Mouse (Mus musculus): ENCODE measurements around the gene Sox5. TPM values are rescaled to one million over a fixed set of nuclear protein-coding genes. Genes with fewer than 3 reads are reported as not detected.

The Sox5 gene
- polyA plus RNA-seq, 1 experiment from 2014 or later, result 198 TPM

- Histone ChIP-seq H3K27me3 (peaks cover 5% of the 10 kb centered on the region; the same call in 1 of the 2 replicates), H3K4me2 (no peak overlapping the region), H3K9me3 (replicated peaks) (peaks cover 14% of the 10 kb centered on the region), H3K9ac (no peak overlapping the region), H3K36me3 (ENCODE audit: poor library complexity, severe bottlenecking) (0 out of 2 replicates have a peak, but pooled peaks cover 4% of the 10 kb centered on the region), H3K4me3 (no peak overlapping the region), H3K27ac (no peak overlapping the region), H3K4me1 (peaks cover 26% of the 10 kb centered on the region)
- ATAC-seq, result no peak
- WGBS, result 94% methylated on average over 6 of the region's 6 CpGs
Measured at GRCm38 (mm10) chr6:144485578-144485977, 296.2 kb downstream of the Sox5 start.

- Histone ChIP-seq H3K36me3 (ENCODE audit: poor library complexity, severe bottlenecking) (0 out of 2 replicates have a peak, but pooled peaks cover 4% of the 10 kb centered on the region), H3K4me3 (no peak overlapping the region), H3K9me3 (replicated peaks) (peaks cover 14% of the 10 kb centered on the region), H3K9ac (no peak overlapping the region), H3K4me1 (peaks cover 41% of the 10 kb centered on the region), H3K27me3 (peaks cover 5% of the 10 kb centered on the region; the same call in 1 of the 2 replicates), H3K4me2 (no peak overlapping the region), H3K27ac (no peak overlapping the region)
- no peak for ATAC-seq
- WGBS, result 88% methylated on average over 4 of the region's 4 CpGs
Measured at GRCm38 (mm10) chr6:144483166-144483565, 298.6 kb downstream of the Sox5 start.

- H3K4me1 ChIP-seq, result peaks cover 47% of the 10 kb centered on the region
- no peak overlapping the region for H3K4me3 ChIP-seq
- H3K9me3 ChIP-seq (replicated peaks), result 0 out of 2 replicates have a peak, but pooled peaks cover 6% of the 10 kb centered on the region
- H3K4me2 ChIP-seq, result peak overlapping the region; percentile 14
- peak overlapping the region; percentile 74 for H3K27ac ChIP-seq
- ATAC-seq, result peak; percentile 88
- no peaks in the 10 kb centered on the region for H3K36me3 ChIP-seq (ENCODE audit: poor library complexity, severe bottlenecking)
- peaks cover 5% of the 10 kb centered on the region; the same call in 1 of the 2 replicates for H3K27me3 ChIP-seq
- no peak overlapping the region for H3K9ac ChIP-seq
- WGBS, result 2% methylated on average over 5 of the region's 5 CpGs
Measured at GRCm38 (mm10) chr6:144480648-144481528, 300.9 kb downstream of the Sox5 start.

- no peak for ATAC-seq
- H3K9me3 ChIP-seq (replicated peaks), result 0 out of 2 replicates have a peak, but pooled peaks cover 6% of the 10 kb centered on the region
- H3K4me2 ChIP-seq, result peak overlapping the region; percentile 14
- no peak overlapping the region for H3K4me3 ChIP-seq
- peaks cover 5% of the 10 kb centered on the region; the same call in 1 of the 2 replicates for H3K27me3 ChIP-seq
- no peak overlapping the region for H3K9ac ChIP-seq
- no peaks in the 10 kb centered on the region for H3K36me3 ChIP-seq (ENCODE audit: poor library complexity, severe bottlenecking)
- H3K4me1 ChIP-seq, result peaks cover 46% of the 10 kb centered on the region
- H3K27ac ChIP-seq, result peak overlapping the region; percentile 74; the same call in 1 of the 2 replicates
- WGBS, result 10% methylated on average over 4 of the region's 4 CpGs
Measured at GRCm38 (mm10) chr6:144479861-144480260, 301.9 kb downstream of the Sox5 start.

- WGBS, result 52% methylated on average over 16 of the region's 16 CpGs
- no peak overlapping the region for H3K4me2 ChIP-seq
- ATAC-seq, result no peak
- no peaks in the 10 kb centered on the region for H3K36me3 ChIP-seq (ENCODE audit: poor library complexity, severe bottlenecking)
- no peaks in the 10 kb centered on the region for H3K27me3 ChIP-seq
- no peak overlapping the region for H3K4me3 ChIP-seq
- no peak overlapping the region for H3K9ac ChIP-seq
- peak overlapping the region; percentile 54 for H3K27ac ChIP-seq
- H3K4me1 ChIP-seq, result peaks cover 34% of the 10 kb centered on the region
- H3K9me3 ChIP-seq (replicated peaks), result 0 out of 2 replicates have a peak, but pooled peaks cover 6% of the 10 kb centered on the region
Measured at GRCm38 (mm10) chr6:144477287-144478064, 304.3 kb downstream of the Sox5 start.

GRCm38 (mm10) chr6:144473437-144473836, 308.3 kb downstream of the Sox5 start:
- 0 out of 2 replicates have a peak, but pooled peaks cover 6% of the 10 kb centered on the region for H3K9me3 ChIP-seq (replicated peaks)
- H3K4me2 ChIP-seq, result no peak overlapping the region
- H3K4me3 ChIP-seq, result no peak overlapping the region
- no peak for ATAC-seq
- no peak overlapping the region for H3K9ac ChIP-seq
- WGBS, result 58% methylated on average over 7 of the region's 7 CpGs
- no peak overlapping the region for H3K27ac ChIP-seq
- H3K36me3 ChIP-seq (ENCODE audit: poor library complexity, severe bottlenecking), result no peaks in the 10 kb centered on the region
- H3K27me3 ChIP-seq, result no peaks in the 10 kb centered on the region
- peaks cover 14% of the 10 kb centered on the region; the same call in 1 of the 2 replicates for H3K4me1 ChIP-seq

- Histone ChIP-seq H3K4me3 (no peak overlapping the region), H3K27ac (0 out of 2 replicates have a peak overlapping the region, but pooled peaks have one; percentile 19), H3K36me3 (ENCODE audit: poor library complexity, severe bottlenecking) (no peaks in the 10 kb centered on the region), H3K9me3 (replicated peaks) (0 out of 2 replicates have a peak, but pooled peaks cover 6% of the 10 kb centered on the region), H3K4me2 (no peak overlapping the region), H3K4me1 (peaks cover 9% of the 10 kb centered on the region; the same call in 1 of the 2 replicates), H3K9ac (no peak overlapping the region), H3K27me3 (no peaks in the 10 kb centered on the region)
- WGBS, result 75% methylated on average over 14 of the region's 14 CpGs
- ATAC-seq, result peak; percentile 58
Measured at GRCm38 (mm10) chr6:144472089-144472900, 309.5 kb downstream of the Sox5 start.

GRCm38 (mm10) chr6:144466711-144467110, 315.1 kb downstream of the Sox5 start:
- Histone ChIP-seq H3K36me3 (ENCODE audit: poor library complexity, severe bottlenecking) (no peaks in the 10 kb centered on the region), H3K27ac (no peak overlapping the region), H3K27me3 (no peaks in the 10 kb centered on the region), H3K9ac (no peak overlapping the region), H3K4me2 (no peak overlapping the region), H3K4me1 (0 out of 2 replicates have a peak, but pooled peaks cover 2% of the 10 kb centered on the region), H3K4me3 (no peak overlapping the region), H3K9me3 (replicated peaks) (no peaks in the 10 kb centered on the region)
- no peak for ATAC-seq
- WGBS, result 80% methylated on average over 15 of the region's 15 CpGs

GRCm38 (mm10) chr6:144463691-144464090, 318.1 kb downstream of the Sox5 start:
- Histone ChIP-seq H3K27me3 (no peaks in the 10 kb centered on the region), H3K36me3 (ENCODE audit: poor library complexity, severe bottlenecking) (no peaks in the 10 kb centered on the region), H3K4me2 (no peak overlapping the region), H3K27ac (no peak overlapping the region), H3K4me3 (no peak overlapping the region), H3K9ac (no peak overlapping the region), H3K9me3 (replicated peaks) (no peaks in the 10 kb centered on the region), H3K4me1 (no peaks in the 10 kb centered on the region)
- no peak for ATAC-seq
- WGBS, result 75% methylated on average over 6 of the region's 6 CpGs

- Histone ChIP-seq H3K4me3 (no peak overlapping the region), H3K4me1 (no peaks in the 10 kb centered on the region), H3K9me3 (replicated peaks) (no peaks in the 10 kb centered on the region), H3K4me2 (no peak overlapping the region), H3K9ac (no peak overlapping the region), H3K27me3 (no peaks in the 10 kb centered on the region), H3K36me3 (ENCODE audit: poor library complexity, severe bottlenecking) (no peaks in the 10 kb centered on the region), H3K27ac (no peak overlapping the region)
- WGBS, result 91% methylated on average over 5 of the region's 5 CpGs
- no peak for ATAC-seq
Measured at GRCm38 (mm10) chr6:144463274-144463673, 318.5 kb downstream of the Sox5 start.

GRCm38 (mm10) chr6:144459486-144459885, 322.3 kb downstream of the Sox5 start:
- ATAC-seq, result no peak
- Histone ChIP-seq H3K4me3 (no peak overlapping the region), H3K36me3 (ENCODE audit: poor library complexity, severe bottlenecking) (no peaks in the 10 kb centered on the region), H3K9ac (no peak overlapping the region), H3K4me1 (peaks cover 5% of the 10 kb centered on the region), H3K27me3 (no peaks in the 10 kb centered on the region; the same call in none of the 2 replicates), H3K27ac (no peak overlapping the region), H3K4me2 (no peak overlapping the region), H3K9me3 (replicated peaks) (no peaks in the 10 kb centered on the region)
- WGBS, result 93% methylated on average over 8 of the region's 8 CpGs

Data from forebrain, embryonic 13.5 days (tissue).